Mouse (Mus musculus) megakaryocyte, adult 5-6 weeks (primary cell): ENCODE data around the gene Dnajb2. TPM values are rescaled to one million over a fixed set of nuclear protein-coding genes. Genes with fewer than 3 reads are reported as not detected.
A peak's percentile ranks its signal among the peaks of the same experiment; 100 is the strongest.
"Not testable (repeated sequence)": the region's sequence is repeated elsewhere in the genome, so short reads cannot be mapped to it uniquely, and the experiment has no call there.

Source experiments
- ATAC-seq: 2 replicates; pipeline ENCODE4 v1.8.0; 2016; ENCODE audit warnings: mild to moderate bottlenecking, inconsistent platforms; ENCODE audit not compliant: poor library complexity, severe bottlenecking
- total RNA-seq, 2 experiments: library from RNA; stranded (forward) in 1 of 2; stranded (reverse) in 1 of 2; fragments of 153-499, 151-499 nt in 1 of 2; fragments of 221-1000, 200-1000 nt in 1 of 2; gene quantifications; 2 replicates each; pipeline versions ENCODE4 v1.2.3 to v1.2.4; 2015 to 2017

Dnajb2 gene
- total RNA-seq, 2 experiments from 2014 or later, result 1.9 to 5.9 TPM

- ATAC-seq, result peak; percentile 42
These were observed 17.8 kb upstream of the Dnajb2 start for GRCm38 (mm10) chr1:75218227-75219001.

GRCm38 (mm10) chr1:75219078-75219477 is 17.1 kb upstream of the Dnajb2 start:
- ATAC-seq, result peak; percentile 77

- ATAC-seq, result peak; percentile 1; the same call in 1 of the 2 replicates
These were observed 16.7 kb upstream of the Dnajb2 start, which contains the start of gene Tuba4a for GRCm38 (mm10) chr1:75219531-75219930. TSS of gene Tuba4a (minus strand) at chr1:75219865.

GRCm38 (mm10) chr1:75221538-75221937 is 14.7 kb upstream of the Dnajb2 start:
- no peak for ATAC-seq

- ATAC-seq, result no peak
These were observed 13.3 kb upstream of the Dnajb2 start for GRCm38 (mm10) chr1:75222926-75223325.

- ATAC-seq, result peak; percentile 20; the same call in 1 of the 2 replicates
These were observed 12.7 kb upstream of the Dnajb2 start for GRCm38 (mm10) chr1:75223532-75223931.

GRCm38 (mm10) chr1:75225473-75225872 is 10.7 kb upstream of the Dnajb2 start:
- ATAC-seq, result no peak

- no peak for ATAC-seq
These were observed 10.1 kb upstream of the Dnajb2 start for GRCm38 (mm10) chr1:75226138-75226537.

- ATAC-seq, result no peak
These were observed 8.6 kb upstream of the Dnajb2 start for GRCm38 (mm10) chr1:75227653-75228052.

- no peak for ATAC-seq
These were observed 7.0 kb upstream of the Dnajb2 start for GRCm38 (mm10) chr1:75229158-75229557.

- ATAC-seq, result peak; percentile 59
These were observed 5.7 kb upstream of the Dnajb2 start for GRCm38 (mm10) chr1:75230335-75230994.

GRCm38 (mm10) chr1:75231224-75231623 is 5.0 kb upstream of the Dnajb2 start:
- no peak for ATAC-seq

- ATAC-seq, result no peak
These were observed 4.5 kb upstream of the Dnajb2 start, which contains the start of gene A630095N17Rik for GRCm38 (mm10) chr1:75231664-75232152. TSS of gene A630095N17Rik (minus strand) at chr1:75232102.

GRCm38 (mm10) chr1:75232489-75232888 is 3.7 kb upstream of the Dnajb2 start:
- not testable (repeated sequence) for ATAC-seq

- peak; percentile 70 for ATAC-seq
These were observed 1.6 kb upstream of the Dnajb2 start for GRCm38 (mm10) chr1:75234606-75235005.

GRCm38 (mm10) chr1:75239591-75239990 is 3.4 kb downstream of the Dnajb2 start:
- no peak for ATAC-seq

GRCm38 (mm10) chr1:75243411-75243810 is 7.2 kb downstream of the Dnajb2 start:
- no peak for ATAC-seq

GRCm38 (mm10) chr1:75244175-75244826 is 8.1 kb downstream of the Dnajb2 start:
- ATAC-seq, result no peak

- peak; percentile 88 for ATAC-seq
These were observed 8.6 kb downstream of the Dnajb2 start for GRCm38 (mm10) chr1:75244836-75245235.

GRCm38 (mm10) chr1:75247071-75247930 is 11.1 kb downstream of the Dnajb2 start:
- no peak for ATAC-seq
